Mouse (Mus musculus) embryonic stem cell, embryonic (primary cell): ENCODE data around the gene Ccdc117.

Experiments used
- CTCF ChIA-PET, 4 experiments: fragments of 300-600 bp in 2 of 4; fragments of 350-600 bp in 2 of 4; sonication (Branson Sonifier 250); formaldehyde crosslinking; loops; one replicate each; lab custom pipeline; 2022; ENCODE audit warnings: inconsistent platforms in 2 of 4; lab: Charles Lee
- POLR2A ChIA-PET, 4 experiments: fragments of 300-600 bp in 2 of 4; fragments of 350-600 bp in 2 of 4; sonication (Branson Sonifier 250); formaldehyde crosslinking; loops; one replicate each; lab custom pipeline; 2022; ENCODE audit warnings: antibody characterized with exemption in 4 of 4, inconsistent platforms in 1 of 4; lab: Charles Lee

Gene Ccdc117

DNA sequence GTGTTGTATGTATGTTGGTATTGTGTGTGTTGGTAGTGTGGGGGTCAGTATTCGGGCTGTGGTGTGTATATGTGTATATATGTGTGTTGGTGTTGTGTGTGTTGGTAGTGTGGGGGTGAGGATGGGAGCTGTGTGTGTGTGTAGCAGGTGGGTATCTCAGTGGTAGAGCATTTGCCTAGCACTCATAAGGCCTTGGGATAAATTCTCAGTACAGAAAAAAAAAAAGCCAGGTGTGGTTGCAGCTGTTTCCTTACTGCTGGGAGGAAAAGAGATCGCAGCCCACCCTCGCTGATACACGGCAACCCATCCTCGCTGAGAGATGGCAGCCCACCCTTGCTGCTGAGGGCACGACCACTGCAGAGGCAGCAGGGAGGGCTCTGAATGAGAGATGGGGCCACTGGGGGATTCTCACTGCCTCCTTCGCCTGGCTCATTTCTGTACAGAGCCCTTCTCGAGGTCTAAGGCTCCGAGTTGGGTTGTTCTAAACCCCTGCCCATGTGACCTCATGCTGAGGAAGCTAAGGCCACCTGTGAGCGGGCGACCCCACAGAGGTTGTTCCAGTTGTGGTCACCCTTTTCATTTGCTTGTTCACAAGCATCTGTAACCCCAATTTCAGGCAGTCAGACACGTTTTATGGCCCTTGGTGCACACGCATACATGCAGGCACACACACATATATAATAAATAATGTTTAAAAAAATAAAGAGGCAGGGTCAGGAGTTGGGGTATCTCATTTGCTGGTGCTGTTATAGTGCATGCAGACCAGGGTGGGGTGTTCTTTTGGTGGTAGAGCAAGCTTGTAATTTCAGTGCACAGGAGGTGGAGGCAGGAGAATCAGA, 40.9 kb downstream of the Ccdc117 start:
- CTCF ChIA-PET, result interaction anchor here in 1 of 4 experiments (1.2 kb wide), 1 partner anchor 16 kb away, joined by 3 read pairs; no protein-coding TSS in a partner anchor
- POLR2A ChIA-PET, result interaction anchor here in 3 of 4 experiments (0.7 to 7.7 kb wide), 12 partner anchors 10 to 37 kb away, joined by 3 to 91 read pairs (median 4); partner anchors contain the start of gene Xbp1 (in 2 of the 3)

DNA sequence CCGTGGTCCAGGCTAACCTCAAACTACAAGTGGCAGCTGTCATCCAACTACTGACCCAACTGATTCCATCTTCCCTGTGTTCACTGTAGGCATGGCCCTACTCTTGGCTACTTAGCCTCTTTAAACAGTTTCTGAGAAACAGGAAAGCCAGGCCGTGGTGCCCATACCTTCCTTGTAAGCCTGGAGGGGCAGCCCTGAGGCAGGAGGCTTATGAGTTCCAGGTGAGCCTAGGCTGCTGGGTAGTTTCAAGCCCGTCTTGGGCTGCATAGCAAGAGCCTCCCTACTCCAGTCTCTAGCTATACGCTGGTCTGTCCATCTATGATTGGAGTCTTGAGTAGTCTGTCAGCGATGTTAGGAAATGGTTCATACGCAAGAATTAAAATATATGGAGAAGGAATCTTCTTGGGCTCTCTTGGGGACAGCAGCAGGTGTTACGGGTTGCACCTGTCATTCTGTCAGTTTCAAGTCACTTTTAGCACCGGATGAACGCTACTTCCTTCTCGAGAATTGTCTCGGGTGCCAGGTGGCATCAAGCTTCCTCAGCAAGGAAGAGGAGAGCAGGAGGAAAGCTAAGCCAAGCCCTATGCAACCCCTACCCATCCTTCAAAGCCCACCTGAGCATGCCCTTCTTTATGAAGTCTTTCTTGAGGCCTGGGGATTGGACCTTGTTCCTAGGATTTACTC, 41.9 kb downstream of the Ccdc117 start:
- ChIA-PET POLR2A (interaction anchor here in 3 of 4 experiments (0.9 to 7.7 kb wide), 15 partner anchors 9 to 175 kb away, joined by 3 to 91 read pairs (median 16); partner anchors contain the start of gene Xbp1 (in 1 of the 3)), CTCF (interaction anchor here in 2 of 4 experiments (0.5 to 1.7 kb wide), 3 partner anchors 15 to 20 kb away, joined by 3 to 4 read pairs (median 4); partner anchors contain the start of gene Xbp1 (in 1 of the 2))

DNA sequence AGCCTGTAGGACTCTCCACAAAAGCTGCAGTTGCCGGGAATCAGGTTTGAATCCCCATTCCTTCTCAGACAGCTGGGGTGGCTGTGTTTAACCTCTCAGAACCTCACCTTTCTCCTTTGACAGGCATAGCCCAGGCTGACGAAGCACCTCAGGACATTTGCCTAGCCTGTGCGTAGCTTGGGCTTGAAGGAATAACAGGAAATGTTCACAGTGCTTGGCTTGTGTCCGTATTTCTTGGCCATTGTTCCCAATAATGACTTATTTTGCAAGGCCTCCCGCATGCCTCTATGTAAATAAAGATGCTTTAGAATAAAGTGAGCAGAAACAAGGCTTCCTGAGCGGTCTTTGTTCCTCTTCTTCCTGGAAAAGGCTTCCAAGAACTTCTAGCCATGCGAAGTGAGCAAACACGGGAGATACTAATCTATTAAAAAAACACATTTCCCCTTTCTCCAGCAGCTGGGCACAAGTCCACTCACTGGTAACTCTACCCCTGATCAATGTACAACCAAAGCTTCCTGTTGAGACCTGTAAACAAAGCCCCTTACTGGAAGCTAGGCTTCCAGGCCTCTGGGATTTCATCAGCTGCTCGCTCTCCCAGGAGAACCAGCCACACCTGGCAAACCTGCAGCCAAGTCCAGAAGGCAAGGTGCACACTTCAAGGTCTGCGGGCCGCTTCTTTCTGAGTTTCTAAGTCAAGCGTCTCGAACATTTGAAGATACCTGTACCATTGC, 42.9 kb downstream of the Ccdc117 start:
- CTCF ChIA-PET, result interaction anchor here in 2 of 4 experiments (0.5 to 1.7 kb wide), 6 partner anchors 12 to 34 kb away, joined by 3 to 4 read pairs (median 3); partner anchors contain the start of gene Xbp1 (in 1 of the 2)
- POLR2A ChIA-PET, result interaction anchor here in 3 of 4 experiments (0.6 to 7.7 kb wide), 43 partner anchors 8 to 399 kb away, joined by 3 to 91 read pairs (median 5); partner anchors contain the start of genes Xbp1 (in 3 of the 3), Urgcp (in 2 of the 3) and Dbnl (in 1 of the 3)

DNA sequence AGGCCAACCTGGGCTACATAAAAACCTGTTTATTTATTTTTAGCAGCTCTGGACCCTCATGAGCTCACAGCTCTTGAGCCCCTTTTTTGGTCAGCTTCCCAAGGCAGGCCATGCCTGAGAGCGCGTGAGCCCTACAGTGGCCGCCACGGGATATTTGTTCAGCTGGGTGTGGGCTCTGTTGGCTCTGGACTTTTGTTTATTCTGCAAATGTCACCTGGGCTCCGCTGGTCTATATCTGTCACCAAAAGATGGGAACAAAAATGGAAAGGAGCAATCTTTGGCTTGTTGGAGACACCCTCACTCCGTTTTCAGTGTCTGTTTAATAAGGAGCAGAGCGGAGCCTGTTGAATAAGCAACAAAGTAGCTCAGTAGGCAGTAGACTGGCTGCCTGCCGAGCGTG, 43.6 kb downstream of the Ccdc117 start:
- CTCF ChIA-PET, result interaction anchor here in 3 of 4 experiments (0.8 to 1.7 kb wide), 8 partner anchors 12 to 388 kb away, joined by 3 to 4 read pairs (median 3); partner anchors contain the start of gene Xbp1 (in 1 of the 3)
- POLR2A ChIA-PET, result interaction anchor here in 3 of 4 experiments (0.6 to 7.7 kb wide), 42 partner anchors 9 to 566 kb away, joined by 3 to 91 read pairs (median 6); partner anchors contain the start of genes Xbp1 (in 3 of the 3), Urgcp (in 2 of the 3) and Dbnl (in 1 of the 3)

DNA sequence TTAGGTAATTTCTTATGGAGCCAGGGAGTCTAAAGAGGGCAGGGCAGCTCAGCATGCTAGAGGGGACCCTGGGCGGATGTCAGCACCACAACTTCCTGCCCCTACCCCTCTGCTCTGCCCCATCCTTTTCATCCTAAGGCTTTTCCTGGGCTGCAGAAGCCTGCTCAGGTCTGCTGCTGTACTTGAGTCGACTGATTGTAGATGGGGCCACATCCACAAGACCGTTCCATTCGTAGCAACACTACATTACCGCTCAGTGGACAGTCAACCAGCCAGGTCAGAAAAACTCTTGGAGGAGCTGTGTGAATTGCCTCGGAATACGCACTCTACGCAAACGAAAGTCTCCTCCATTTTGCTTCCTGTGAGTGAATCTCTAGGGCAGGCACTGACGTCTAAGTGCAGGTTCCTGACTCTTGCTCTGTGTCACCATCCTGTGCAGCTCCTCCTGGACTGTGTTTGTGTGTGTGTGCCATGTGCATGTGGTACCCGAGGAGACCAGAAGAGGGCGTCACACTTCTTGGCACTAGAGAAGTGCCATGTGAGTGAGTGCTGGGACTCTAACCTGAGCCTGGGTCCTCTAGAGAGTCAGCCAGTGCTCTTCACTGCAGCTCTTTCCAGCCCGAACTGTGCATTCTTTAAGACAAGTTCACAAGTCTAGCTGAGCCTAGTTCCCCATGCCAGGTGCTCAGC, 45.3 kb downstream of the Ccdc117 start:
- POLR2A ChIA-PET, result interaction anchor here (0.5 to 7.7 kb wide), 21 partner anchors 9 to 397 kb away, joined by 3 to 91 read pairs (median 4); partner anchors contain the start of genes Xbp1 (in 3 of the 4) and Ccdc117 (in 1 of the 4)
- CTCF ChIA-PET, result interaction anchor here (0.5 to 2.0 kb wide), 10 partner anchors 12 to 1361 kb away, joined by 3 to 7 read pairs (median 3); no protein-coding TSS in a partner anchor

DNA sequence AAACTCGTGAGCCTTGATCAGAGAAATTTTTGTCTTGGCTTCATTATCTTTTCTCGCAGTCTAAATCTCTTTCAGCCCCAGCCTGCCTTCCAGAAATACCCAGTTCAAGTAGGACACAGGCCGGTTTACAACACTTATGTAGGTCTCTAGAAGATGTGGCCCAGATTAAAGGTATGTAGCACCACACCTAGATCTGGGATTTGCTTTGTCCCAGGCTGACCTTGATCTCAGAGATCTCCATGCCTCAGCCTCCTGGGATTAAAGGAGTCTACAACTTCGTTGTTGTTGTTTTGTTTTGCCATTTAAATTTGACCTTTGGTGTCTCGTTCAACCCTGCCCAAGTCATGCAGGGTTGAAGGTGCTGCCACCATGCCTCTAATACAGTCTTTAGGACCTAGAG, 46.1 kb downstream of the Ccdc117 start:
- POLR2A ChIA-PET, result interaction anchor here (0.7 to 7.7 kb wide), 32 partner anchors 11 to 397 kb away, joined by 3 to 91 read pairs (median 8); partner anchors contain the start of genes Xbp1 (in 3 of the 4), Ewsr1 (in 1 of the 4) and Rhbdd3 (in 1 of the 4)
- CTCF ChIA-PET, result interaction anchor here in 3 of 4 experiments (1.0 to 2.0 kb wide), 4 partner anchors 11 to 30 kb away, joined by 3 to 7 read pairs (median 3); no protein-coding TSS in a partner anchor

DNA sequence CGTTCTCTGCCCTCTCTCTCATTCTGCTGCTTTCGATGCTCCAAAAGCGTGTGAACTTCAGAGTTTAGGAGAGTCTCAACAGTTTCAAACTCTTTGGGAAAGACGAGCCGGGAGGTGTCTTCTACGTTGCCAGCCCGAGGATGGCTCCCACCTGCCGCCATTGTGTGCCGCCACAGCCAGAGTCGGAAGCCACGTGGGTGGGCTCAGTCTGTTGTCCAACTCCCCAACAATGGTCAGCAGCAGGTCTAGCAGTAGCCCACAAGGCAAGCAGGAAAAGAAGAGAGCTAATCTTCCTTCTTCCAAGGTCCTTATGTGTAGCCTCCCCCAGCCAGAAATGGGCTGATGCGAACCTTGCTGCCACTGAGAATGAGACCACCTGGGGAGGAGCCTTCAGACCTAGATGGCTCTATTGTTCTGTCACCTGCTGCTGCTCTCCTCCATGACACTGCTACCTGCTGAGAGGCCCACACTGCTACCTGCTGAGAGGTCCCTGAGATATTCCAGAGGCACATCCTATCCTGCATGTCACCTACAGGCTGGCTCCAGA, 46.6 kb downstream of the Ccdc117 start:
- ChIA-PET POLR2A (interaction anchor here (0.7 to 3.1 kb wide), 36 partner anchors 10 to 397 kb away, joined by 3 to 47 read pairs (median 4); partner anchors contain the start of genes Urgcp (in 2 of the 4), Xbp1 (in 2 of the 4), Ewsr1 (in 1 of the 4) and Rhbdd3 (in 1 of the 4)), CTCF (interaction anchor here in 3 of 4 experiments (0.7 to 2.0 kb wide), 4 partner anchors 10 to 391 kb away, joined by 3 to 5 read pairs (median 3); no protein-coding TSS in a partner anchor)

DNA sequence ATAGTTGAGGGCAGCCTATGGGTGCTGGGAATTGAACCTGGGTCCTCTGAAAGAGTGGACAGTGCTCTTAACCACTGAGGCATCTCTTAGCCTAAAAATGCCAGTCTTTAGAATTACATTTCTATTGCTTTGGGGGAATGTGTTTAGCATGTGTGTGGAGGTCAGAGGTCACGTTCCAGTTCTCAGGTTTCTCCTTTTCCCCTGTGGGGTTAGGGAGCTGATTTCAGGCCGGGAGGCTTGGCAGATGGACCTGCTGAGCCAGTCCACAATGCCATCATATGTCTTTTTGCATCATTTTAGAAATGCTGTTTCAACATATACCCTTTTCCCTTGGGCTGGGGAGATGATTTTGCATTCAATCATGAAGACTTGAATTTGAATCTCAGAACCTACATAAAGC, 48.1 kb downstream of the Ccdc117 start:
- ChIA-PET CTCF (interaction anchor here in 3 of 4 experiments (0.5 to 2.0 kb wide), 6 partner anchors 28 to 439 kb away, joined by 3 to 9 read pairs (median 4); no protein-coding TSS in a partner anchor), POLR2A (interaction anchor here in 3 of 4 experiments (0.7 to 3.1 kb wide), 21 partner anchors 9 to 395 kb away, joined by 3 to 47 read pairs (median 6); partner anchors contain the start of genes Xbp1 (in 2 of the 3), Ewsr1 (in 1 of the 3) and Rhbdd3 (in 1 of the 3))

DNA sequence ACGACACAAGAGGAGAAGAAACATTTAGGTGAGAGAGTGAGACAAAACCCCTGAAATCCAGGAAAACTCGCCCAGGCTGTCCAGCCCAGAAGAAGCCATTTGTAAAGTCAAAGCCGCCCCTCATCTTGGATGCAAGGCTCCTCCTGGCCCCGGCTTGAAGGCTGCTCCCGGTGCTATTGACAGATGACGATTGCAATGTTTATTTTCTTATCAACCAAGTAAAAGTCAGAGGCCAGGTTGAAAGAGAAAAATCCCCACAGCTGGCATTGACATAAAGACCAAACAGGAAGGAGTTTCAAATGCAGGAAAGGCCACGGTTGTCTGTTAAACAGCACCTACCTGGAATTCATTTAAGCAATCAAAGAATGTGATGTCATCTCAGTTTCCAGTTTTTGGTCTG, 50.1 kb downstream of the Ccdc117 start:
- CTCF ChIA-PET, result interaction anchor here in 1 of 4 experiments (1.2 kb wide), 1 partner anchor 41 kb away, joined by 3 read pairs; no protein-coding TSS in a partner anchor
- POLR2A ChIA-PET, result interaction anchor here in 3 of 4 experiments (0.7 to 2.1 kb wide), 7 partner anchors 9 to 30 kb away, joined by 3 to 12 read pairs (median 4); partner anchors contain the start of gene Xbp1 (in 1 of the 3)

DNA sequence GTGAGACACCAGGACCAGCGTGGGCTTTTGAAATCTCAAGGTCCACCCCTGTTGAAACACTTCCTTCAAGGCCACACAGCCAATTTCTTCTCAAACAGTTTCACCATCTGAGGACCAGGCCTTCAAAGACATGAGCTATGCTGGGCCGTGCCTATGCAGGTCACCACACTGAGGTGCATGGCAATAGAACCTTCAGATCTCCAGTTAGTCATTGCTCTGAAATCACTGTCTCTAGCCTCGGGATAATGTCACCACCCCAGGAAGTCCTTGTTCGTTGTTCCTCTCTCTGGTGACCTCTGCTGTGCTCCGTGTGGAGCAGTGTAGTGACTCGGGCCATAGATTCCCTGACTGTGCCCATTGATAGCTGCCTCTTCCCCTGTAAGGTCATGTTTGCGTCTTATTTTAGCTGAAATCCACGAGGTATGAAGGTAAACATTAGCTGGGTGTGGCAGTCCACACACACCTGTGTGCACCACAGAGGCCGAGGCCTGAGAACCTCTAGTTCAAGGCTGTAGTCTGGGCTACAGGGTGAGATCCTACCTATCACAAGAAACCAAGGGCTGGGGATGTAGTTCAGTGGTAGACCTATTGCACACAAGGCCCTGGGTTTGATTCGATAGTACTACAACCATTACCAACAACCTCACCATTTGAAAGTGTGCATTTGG, 50.9 kb downstream of the Ccdc117 start:
- ChIA-PET CTCF (interaction anchor here in 1 of 4 experiments (0.6 kb wide), 2 partner anchors 29 to 309 kb away, joined by 3 read pairs; no protein-coding TSS in a partner anchor), POLR2A (interaction anchor here in 2 of 4 experiments (0.6 to 4.2 kb wide), 27 partner anchors 8 to 297 kb away, joined by 3 to 19 read pairs (median 4); partner anchors contain the start of genes Urgcp (in 2 of the 2), Dbnl (in 1 of the 2) and Xbp1 (in 1 of the 2))

DNA sequence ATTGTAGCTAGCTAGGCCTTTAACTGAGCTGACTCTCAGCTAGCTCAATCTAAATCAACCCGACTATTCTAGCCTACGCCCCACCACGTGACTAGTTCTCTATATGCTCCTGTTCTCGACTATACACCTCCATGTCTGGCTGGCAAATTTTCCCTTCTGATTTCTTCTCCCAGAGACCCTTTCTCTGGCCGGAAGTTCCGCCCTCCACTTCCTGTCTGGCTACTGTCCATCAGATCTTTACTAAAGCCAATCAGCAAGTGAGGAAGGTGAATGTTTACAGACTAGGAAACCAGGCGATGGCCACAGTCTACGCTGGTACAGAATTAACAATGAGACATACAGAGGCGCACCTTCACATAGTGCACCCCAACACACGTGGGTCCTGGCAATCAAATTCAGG, 52.6 kb downstream of the Ccdc117 start:
- POLR2A ChIA-PET, result interaction anchor here in 2 of 4 experiments (0.7 to 4.2 kb wide), 13 partner anchors 9 to 182 kb away, joined by 3 to 19 read pairs (median 5); partner anchors contain the start of gene Xbp1 (in 1 of the 2)
- CTCF ChIA-PET, result interaction anchor here in 1 of 4 experiments (0.7 to 1.4 kb wide), 2 partner anchors 20 to 307 kb away, joined by 4 to 7 read pairs; no protein-coding TSS in a partner anchor

DNA sequence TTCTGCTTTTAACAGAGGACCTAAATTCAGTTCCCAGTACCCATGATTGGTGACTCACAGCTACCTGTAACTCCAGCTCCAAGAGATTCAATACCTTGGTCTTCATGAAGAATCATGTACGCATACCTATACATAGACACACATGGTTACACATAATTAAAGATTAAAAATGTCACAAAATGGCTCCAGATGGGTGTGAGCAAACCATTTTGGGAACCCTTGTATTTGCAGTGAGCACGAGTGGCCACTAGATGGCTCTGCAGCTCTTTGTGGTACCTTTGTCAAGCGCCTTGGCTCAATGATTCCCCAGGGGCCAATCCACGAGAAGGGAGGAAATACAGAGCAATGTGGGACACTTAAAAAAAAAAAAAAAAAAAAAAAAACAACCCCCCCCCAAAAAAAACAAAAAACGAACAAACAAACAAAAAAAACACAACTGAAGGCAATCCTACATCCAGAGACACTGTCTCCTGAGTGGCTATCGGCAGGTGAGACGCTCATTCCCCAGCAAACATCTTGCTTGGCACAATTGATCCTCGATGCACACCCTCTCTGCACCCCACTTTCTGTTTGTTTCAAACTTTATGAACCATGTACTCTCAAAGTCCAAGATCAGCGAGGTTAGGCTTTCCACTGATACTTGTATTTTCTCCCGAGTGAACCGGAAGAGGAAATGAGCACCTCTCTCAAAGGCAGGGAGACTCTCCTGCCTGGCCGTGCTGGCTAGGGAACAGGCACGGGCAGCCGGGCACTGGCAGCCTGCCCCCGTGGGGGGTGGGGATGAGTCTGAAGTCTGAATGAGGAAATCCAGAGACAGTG, 56.6 kb downstream of the Ccdc117 start:
- ChIA-PET CTCF (interaction anchor here (0.6 to 2.1 kb wide), 27 partner anchors 10 to 1119 kb away, joined by 3 to 14 read pairs (median 4); partner anchors contain the start of genes Ccdc117 (in 1 of the 4) and Mrps24 (in 1 of the 4)), POLR2A (interaction anchor here (0.6 to 5.1 kb wide), 42 partner anchors 9 to 954 kb away, joined by 3 to 28 read pairs (median 4); partner anchors contain the start of genes Ewsr1 (in 2 of the 4), Xbp1 (in 2 of the 4), Ccdc117 (in 1 of the 4) and Dbnl (in 1 of the 4))

DNA sequence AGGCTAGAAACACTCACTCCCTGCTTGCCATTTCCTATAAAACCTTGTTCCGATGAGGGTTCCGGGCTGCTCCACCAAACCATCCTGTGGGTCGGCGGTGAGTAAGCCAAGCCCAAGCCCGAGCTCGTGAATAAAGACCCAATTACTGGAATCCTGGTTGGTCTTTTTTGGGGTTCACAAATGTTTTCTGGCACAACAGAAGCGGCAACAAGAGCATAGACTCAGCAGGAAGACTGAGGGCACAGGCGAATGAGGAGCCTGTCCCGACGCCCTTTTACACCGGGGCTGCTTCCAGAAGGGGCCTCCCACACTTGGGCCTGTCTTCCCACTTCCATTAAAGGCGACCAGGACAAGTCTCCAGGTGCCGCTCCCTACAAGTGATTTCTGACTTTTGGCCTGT, 59.4 kb downstream of the Ccdc117 start:
- ChIA-PET CTCF (interaction anchor here in 2 of 4 experiments (0.8 to 1.0 kb wide), 3 partner anchors 209 to 263 kb away, joined by 3 to 4 read pairs (median 3); no protein-coding TSS in a partner anchor), POLR2A (interaction anchor here in 3 of 4 experiments (0.8 to 5.1 kb wide), 7 partner anchors 8 to 279 kb away, joined by 3 to 28 read pairs (median 3); partner anchors contain the start of gene Urgcp (in 1 of the 3))
